Mouse (Mus musculus): Measurements from ENCODE around the gene Slc22a14. TPM values are rescaled to one million over a fixed set of nuclear protein-coding genes. Genes with fewer than 3 reads are reported as not detected.
A peak's percentile ranks its signal among the peaks of the same experiment; 100 is the strongest.

Slc22a14 gene
- total RNA-seq, 1 experiment from 2014 or later: not detected

DNA sequence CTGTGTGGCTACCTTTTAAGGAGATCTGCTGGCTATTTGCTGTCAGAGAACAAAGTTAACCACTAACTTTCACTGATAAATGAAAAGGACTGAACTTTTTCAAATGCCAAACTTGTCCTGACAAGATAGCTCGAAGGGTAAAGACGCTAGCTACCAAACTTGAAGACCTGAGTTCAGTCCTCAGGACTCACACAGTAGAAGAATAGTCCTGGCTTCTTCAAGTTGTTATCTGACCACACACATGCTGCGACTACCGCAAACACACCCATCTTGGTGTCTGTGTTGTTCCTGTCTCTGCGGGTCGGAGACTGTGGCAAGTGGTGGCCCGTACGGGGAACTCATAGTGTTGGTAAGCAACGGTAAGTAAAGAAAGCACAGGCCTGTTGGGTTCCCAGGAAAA lies 161.7 kb downstream of the Slc22a14 start:
- no peak for DNase-seq

DNA sequence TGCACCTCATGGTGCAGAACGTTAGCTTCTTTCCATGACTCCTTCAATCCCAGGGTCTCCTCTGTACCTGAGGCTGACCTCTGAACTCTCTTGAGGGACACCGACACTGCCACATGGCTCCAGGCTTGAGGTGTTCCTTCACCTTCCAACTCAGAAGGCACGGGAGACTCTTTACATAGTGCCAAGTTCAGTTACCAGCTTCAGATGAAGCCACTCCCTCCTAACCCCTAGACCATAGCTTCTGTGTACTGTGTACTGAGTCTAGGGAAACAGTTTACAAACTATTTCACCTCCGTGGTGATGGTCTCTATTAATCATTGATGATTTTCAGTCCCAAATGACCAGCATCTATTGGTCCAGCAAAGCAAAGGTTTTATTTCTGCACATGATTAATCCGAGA lies 163.7 kb downstream of the Slc22a14 start:
- no peak for DNase-seq

DNA sequence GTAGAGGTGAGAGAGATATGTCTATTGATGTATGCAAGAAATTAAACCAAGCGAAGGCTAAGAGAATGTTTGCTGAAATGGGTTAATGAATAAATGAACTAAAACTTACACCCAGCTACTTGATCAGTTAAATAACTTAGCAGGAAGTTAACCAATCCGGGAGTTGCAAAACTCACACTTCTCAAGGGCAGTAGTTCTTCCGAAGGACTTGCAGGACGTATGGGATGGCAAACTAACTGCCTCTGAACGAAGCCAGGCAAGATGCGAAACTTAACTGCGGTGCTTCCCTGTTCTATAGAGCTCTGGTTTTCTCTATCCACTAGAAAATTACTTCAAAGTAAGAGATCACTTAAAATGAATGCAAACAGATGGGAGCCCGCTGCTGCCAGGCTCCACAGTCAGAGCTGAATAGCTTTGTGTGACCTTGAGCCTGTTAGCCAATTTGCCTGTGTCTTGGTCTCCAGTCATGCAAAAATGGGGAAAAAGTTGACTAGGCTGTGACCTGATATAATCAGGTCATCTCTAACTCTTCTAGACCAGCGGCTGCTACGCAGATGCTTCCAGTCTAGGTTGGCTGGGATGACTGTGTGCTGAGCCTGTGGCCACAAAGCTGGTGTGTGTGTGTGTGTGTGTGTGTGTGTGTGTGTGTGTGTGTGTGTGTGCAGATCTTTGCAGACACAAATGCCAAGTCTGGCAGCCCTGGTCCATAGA lies 166.0 kb downstream of the Slc22a14 start:
- peak; percentile 32 for DNase-seq

DNA sequence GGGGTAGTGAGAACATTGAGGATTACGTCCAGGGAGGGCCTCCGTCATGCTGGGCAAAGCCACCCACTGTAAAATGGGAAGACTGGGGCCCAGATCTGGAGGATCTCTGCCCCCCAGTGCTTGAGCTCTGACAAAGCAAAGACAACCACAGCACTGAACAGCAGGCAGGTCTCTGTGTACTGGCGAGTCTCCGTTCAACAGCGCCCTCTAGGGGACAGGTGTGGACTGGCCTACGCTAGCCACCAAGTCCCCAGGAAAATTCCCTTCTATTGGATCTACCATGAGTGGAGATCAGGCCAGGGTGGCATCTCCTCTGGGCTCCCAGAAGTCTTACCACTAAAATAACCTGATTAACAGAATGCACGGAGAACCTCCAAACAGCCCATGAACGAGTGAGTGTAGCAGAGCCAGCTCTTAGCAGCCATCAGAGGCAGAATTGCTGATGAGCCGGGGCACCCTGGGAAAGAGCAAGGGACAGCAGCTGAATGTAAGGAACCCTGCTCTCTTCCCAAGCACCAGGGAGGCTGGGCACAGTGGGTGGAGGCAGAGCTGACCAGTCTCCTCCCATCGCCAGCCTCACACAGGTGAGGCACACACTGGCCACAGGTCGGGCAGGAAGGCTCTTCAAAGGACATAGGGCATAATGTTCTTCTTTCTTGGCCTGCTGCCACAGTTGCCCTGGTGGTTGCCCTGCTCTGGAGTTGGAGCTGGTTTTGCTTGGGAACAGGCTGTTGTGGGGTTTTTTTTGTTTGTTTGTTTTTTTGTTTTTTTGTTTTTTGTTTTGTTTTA lies 173.0 kb downstream of the Slc22a14 start:
- DNase-seq: peak; percentile 47

DNA sequence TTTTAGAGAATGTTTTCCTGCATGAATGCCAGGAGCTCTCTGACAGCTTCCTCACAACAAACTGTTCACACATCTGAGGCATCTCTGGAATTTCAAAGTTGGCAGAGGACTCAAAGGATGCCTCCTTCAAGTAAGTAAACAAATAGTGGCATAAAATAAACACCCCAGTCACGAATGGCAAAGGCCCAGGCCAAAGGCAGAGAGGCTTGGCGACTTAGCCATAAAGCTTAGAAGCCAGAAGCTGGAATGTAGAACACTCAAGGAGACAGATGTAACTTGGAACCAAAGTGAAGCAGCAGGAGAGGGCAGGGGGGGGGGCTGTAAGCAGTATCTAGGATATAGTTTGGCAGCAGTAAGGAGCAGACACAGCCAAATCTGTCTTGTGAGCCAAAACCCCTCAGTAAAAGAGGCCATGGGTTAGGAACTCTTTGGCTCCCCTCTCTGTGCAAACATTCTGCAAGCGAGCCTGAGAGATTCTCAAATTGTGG lies 184.1 kb downstream of the Slc22a14 start:
- no peak for DNase-seq

DNA sequence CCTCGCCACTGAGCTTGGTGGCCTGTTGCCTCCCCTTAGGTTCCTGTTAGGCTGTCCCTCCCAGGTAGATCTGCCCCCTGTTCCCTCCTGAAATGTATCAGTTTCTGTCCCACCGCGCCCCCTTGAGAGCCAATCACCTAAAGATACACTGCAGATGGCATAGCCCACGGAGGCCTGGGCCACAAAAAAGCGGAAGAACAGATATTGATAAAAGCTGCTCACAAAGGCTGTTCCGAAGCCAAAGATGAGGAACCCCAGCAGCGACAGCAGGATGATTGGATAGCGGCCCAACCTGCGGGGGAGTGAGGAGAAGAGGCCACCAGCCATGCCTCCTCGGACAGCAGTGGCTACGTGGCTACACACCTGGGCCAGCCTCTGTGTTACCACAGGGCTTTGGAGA lies 186.1 kb downstream of the Slc22a14 start:
- no peak for DNase-seq

DNA sequence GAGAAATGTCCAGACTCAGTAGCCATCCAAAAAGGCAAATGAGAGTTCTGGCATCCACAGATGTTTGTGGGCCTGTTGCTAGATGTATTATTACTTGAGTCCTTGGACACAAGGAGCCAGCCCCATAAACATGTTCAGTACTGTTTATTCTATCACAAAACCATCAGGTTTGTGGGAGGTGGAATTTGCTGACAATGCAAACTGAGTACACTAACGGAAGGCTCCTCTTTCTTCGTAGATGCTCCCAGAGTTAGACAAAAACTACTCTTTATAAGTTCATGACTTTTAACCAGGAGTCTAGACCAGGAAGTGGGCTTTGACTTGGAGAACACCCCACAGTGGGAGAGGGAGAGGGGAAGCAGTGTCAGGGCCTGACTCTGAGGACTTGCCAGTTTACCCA lies 197.7 kb downstream of the Slc22a14 start:
- no peak for DNase-seq

DNA sequence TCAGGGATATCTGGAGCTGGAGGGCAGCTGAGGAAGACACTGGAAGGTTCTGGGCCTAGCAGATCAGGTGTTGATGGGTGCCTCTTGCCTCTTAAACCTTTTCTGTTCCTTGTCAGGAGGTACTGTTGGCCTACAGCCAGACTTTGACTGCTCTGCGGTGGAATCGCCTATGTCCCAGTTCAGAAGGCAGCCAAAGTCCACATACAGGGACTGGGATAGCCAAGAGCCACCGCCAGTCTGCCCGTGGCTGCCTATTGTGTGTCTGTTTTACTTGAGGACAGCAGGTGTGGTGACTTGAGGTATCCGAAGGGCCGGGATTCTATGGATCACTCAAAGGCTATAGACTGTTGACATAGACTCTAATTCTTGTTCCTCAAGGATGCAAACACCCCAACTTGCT lies 199.8 kb downstream of the Slc22a14 start:
- DNase-seq: peak; percentile 51

DNA sequence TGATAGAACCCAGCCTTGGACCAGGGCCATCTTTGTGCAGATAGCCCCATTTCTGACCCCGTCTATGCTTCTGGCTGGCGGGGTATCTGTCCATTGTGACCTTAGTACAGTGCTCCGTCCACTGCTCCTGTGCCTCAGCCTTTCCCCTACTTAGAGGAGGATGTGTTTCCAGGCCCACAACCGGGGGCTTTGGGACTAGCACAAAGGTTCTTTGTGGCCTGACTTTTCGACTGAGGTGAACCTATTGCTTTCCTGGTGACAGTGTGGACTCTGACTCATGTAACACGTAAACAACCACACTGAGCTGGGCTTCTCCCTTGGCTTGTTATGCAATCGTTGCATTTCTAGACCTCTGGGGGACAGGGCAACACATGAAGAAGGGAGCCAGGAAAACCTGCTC lies 200.6 kb downstream of the Slc22a14 start:
- DNase-seq: no peak

DNA sequence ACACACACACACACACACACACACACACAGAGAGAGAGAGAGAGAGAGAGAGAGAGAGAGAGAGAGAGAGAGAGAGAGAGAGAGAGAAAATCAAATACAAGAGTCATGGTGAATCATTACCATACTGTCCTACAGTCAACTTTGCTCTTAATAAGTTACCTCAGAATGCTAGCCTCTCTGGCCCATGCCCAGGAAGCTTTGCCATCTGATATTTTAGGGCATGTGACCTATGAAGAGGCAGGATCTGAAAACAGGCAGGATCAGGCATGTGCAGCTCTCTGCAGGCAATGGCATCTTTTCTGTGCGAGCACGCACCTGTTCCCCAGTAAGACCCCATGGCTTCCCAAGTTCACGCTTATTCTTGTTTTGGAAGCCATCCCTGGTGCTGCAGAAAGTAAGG lies 204.7 kb downstream of the Slc22a14 start:
- DNase-seq: peak; percentile 59

DNA sequence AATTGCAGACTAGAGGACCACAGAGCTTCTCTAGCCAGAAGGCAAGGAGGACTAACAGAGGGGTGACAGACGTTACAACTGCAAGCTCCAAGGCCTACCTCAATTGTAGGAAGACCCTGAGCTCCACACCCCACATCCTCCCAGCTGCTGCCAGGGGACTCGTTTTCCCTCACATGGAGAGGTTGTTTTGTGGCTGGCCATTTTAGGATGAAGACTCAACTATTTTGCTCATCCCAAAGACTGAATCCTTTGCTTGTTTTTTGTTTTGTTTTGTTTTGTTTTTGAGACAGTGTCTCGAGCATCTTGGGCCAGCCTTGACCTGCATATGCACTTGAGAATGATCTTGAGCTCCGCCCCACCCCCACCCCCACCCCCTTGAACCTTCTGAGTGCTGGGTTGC lies 206.5 kb downstream of the Slc22a14 start, which contains the start of gene Gm47289:
Gene Gm47289, plus strand, starts transcription at position 301 of the 400 bp plus-strand sequence.
- no peak for DNase-seq

DNA sequence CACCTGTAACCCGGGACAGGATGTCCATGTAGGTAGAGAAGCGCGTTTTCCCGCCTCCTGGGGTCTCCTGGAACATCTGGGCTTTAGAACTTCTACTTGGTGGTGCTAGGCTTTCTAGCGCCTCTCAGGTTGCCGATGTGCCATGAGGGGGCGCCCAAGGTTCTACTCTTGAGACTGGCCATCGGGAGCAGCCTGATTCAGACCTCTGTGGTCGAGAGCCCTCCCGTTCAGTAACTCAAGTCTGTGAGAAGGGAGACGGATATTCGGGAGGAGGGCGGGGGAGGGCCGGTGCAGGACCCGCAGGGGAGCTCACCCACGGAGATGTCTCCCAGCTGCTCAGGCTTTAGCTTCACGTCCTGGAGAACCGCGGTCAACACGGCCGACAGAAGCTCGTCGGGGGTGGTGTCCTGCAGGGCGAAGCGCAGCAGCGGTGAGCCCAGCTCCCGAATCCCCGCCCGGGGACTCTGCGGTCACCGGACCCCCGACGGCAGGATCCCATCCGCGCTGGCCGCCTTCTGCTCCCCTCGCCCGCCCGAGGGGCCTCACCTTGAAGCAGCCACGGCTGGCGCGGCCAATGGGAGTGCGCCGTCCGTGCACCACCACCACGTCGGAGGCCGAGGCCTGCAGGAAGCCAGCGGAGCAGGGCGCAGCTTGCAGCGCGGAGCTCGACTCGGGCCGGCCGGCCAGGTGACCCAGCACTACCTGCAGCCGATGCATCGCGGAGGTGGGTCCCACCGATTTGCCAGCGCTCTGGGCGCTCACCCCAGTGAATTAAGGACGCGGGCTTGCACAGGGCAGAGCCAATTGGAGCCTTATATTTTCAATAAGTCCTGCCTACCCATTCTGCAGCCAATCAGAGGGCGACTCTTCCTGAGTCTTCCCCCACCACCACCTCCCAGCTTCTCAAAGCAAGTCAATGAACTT lies 208.8 kb downstream of the Slc22a14 start, which contains the start of gene Acaa1b:
Gene Acaa1b, minus strand, starts transcription at position 816 of the 924 bp plus-strand sequence.
- peak; percentile 89 for DNase-seq

DNA sequence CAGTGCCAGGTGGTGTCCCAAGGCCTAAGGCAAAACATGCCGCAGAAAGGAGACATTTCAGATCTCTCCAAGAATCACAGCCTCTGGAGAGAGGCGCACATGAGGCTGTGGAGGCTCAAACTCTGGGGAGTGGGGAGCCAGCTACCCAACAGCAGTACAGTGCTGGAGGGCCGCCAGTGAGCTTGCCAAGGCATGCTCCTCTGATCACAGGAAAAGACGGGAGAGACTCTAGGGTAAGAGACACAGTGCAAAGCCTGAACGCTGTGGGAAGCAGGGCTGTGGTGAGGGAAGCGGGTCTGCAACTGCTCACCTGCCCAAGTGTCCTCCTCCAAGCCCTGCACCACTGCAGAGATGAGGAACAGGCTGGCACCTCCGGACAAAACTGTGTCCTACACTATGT lies 209.5 kb downstream of the Slc22a14 start:
- peak; percentile 41 for DNase-seq

DNA sequence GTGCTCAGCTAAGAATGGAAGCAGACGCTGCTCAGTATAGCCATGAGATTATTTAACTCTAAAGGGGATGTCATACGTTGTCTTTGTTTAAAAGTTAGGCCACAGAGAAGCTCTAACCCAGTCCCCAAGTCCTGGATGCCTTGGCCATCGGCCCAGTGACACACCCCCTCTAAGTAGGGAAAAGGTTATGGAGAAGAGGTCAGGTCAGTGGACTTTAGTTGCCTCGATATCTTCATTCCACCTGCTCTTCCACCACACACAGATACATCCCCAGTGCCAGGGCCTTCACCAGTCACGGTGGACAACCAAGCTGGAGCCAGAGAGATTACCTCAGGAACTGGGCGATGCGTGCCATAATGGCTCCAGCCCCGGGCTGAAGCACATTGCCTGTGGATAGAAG lies 209.9 kb downstream of the Slc22a14 start:
- DNase-seq: peak; percentile 17

DNA sequence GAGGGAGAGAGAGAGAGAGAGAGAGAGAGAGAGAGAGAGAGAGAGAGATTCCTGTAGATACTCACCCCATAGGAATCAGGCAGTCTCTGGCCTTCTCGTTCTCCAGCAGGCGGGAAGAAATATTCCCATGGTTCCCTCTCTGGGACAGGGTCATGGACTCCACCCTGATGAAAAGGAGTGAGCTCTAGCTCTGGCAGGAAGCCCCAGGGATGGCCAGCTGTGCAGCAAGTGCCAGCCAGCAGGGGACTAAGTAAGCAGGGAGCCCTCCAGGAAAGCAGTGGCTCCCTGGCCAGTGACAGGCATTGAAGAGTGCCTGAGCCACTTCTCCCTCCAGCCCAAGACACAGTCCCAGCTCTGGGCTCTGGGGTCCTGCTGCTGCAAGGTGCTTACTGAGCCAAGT lies 213.6 kb downstream of the Slc22a14 start:
- DNase-seq: no peak

DNA sequence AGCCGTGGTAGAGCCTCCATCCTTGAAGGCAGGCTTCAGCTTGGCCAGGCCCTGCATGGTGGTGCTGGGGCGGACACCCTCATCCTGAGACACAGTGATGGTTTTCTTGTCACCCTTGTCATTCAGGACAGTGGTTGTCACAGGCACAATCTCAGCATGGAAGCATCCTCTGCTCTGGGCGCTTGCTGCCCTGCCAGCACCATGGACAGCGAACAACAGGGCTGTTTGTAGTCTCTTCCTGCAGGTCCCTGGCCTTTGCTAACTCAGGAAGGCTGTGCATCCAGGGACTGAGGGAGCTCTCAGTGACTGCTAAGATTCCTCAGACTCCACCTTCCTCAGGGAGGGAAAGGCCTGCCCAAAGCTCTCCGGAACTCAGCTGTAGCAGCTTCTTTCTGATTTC lies 215.8 kb downstream of the Slc22a14 start:
- peak; percentile 74 for DNase-seq

DNA sequence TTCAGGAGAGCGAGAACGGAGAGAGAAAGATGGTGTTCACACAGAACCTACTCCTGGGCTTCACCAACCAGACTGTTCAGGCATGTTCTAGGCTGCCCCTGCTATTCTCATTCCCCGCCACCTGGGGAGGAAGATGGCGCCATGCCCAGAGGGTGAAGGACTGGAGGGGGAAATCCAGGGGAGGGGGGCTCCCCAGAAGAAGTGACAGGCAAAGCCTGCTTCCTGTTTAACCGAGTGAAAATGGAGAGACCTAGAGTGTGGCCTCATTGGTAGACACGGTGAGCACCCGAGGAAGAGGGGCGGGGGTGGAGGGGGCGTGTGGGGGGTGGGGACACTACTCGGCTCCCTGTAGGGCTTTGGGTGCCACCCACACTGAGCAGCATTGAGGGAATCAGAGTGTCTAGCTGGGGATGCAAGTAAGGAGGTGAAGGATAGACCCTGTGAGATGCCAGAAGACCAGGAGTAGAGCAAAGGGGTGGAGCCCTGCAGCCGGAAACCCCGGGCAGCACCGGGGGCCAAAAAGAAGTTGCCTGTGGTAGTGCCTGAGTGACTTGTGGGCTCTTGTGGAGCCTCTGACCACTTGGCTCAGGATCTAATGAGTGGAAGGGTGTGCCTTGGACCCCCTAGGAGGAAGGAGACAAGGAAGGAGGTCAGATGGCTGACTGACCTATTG lies 219.1 kb downstream of the Slc22a14 start:
- DNase-seq: no peak

DNA sequence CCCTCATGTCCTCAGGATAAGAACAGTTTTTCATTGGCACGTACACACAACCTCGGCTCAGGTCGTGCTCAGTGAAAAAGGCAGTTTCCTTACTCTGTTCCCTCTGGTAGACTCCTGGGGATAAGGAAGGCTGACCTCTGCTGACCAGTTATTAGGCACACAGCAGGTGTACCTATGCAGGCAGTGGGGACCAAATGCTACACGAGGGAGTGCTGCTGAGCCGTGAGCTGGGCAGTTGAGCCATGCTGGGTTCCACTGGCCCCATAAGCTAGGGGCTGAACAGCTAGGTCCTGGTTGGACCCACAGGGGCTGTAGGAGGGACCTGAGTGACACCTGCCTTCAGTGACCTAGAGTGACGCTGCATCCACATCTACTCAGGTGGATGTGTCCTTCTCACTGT lies 219.7 kb downstream of the Slc22a14 start:
- DNase-seq: no peak

DNA sequence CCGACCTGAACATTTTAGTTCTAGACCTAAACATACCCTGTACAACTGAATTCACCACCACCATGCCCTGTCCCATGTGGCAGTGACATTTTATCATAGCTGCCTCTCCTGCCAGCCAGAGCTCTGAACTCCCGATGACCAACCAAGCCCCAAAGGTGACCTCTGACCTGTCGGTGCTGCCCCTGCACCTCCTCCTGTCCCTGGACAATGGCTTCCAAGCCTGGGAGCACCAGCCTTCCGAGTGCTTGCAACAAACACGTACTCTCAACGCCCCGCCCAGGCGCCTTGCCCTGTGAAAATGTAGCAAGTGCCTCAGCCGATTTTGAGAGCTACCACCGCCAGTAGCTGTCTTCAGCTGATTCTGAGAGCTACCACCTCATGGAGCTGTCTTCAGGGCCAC lies 220.2 kb downstream of the Slc22a14 start:
- DNase-seq: no peak

DNA sequence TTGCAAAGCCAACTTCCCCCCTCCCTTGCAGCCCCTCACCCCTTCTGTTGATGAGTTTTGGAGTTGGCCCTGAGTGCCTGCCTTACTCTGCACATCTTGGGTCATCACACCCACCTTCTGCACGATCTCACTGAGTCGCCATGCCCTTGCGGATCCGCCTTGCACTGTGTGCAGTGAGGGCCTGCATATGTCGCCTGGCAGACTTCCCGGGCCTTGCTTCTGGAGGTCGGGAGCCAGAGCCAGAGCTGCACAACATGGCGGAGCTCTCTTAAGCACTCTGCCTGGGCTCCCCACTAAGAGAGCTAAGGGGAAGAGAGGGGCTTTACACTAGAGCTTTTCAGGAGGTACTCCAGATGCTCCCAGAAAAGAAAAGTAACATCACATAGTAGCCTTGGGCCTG lies 220.7 kb downstream of the Slc22a14 start:
- no peak for DNase-seq

DNA sequence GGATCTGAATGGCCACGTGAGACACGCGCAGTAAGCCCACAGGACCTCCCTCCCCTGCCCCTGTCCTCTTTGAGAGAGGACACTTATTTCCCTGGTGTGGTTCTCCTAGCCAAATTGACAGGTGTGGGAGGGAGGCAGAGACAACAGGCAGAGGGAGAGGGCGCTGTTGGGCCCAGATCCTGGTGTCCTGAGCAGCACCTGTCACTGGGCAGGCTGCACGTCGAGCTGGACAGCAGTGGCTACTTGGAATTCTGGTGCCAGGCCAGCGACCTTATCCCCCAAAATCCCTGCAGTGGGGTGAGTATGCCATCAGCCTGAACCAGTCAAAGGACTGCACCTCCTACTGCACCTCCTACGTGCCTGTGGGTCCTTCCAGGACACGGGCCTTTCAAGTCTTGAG lies 222.0 kb downstream of the Slc22a14 start:
- DNase-seq: no peak

DNA sequence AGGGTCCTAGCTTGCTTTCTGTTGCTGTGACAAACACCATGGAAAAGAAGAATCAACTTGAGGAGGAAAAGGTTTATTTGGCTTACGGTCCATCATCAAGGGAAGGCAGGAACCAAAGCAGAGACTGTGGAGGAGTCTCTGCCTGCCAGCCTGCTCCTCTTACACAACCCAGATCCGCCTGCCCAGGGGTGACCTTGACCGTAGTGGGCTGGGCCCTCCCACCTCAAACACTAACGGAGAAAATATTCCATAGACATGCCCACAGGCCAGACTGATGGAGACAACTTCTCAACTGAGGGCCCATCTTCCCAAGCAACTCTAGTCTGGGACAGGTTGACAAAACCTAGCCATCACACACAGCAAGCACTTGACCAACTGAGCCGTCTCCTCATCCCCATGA lies 223.3 kb downstream of the Slc22a14 start:
- DNase-seq: peak; percentile 33

Data from adrenal gland, postnatal 14 days (tissue).